Mouse (Mus musculus): ENCODE data around the gene Nanos2. TPM values are rescaled to one million over a fixed set of nuclear protein-coding genes. Genes with fewer than 3 reads are reported as not detected.

Gene Nanos2
- 0.68 and 0.69 TPM in 2 replicates for polyA plus RNA-seq (2015; fragmentation: Nextera tagmentation; extraction: Ambion mirVana)

DNA sequence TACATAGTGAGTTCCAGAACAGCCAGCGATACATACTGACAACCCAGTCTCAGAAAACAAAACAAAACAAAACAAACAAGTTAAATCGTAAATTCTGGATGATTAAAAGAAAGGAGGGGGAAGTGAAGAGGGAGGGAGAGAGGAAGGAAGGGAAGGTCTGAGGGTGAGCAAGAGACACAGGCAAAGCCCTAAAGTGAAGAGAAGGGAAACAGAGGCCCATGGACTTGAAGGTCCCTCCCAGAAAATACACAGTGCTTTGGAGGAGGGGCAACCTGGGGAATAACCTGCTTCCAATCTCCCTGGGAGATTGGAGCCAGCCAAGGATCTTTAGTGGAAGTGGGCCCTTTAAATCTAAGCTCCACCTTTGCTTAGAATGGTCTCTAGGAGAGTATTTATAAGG is at the start of gene Nanos2:
Nanos2 (plus strand) TSS at position 301 of the 400 bp plus-strand sequence.
- WGBS: 70% methylated on average over 2 of the region's 2 CpGs
- no peak within 1 kb of the TSS for H3K4me3 ChIP-seq
- H3K36me3 ChIP-seq (ENCODE audit: poor library complexity, severe bottlenecking): no peaks in the 10 kb centered on the region
- peaks cover 5% of the 10 kb centered on the region for H3K27me3 ChIP-seq
- no peaks in the 10 kb centered on the region for H3K9me3 ChIP-seq (replicated peaks)
- no peak within 1 kb of the TSS for H3K4me2 ChIP-seq
- 0 out of 2 replicates have a peak within 1 kb of the TSS, but pooled peaks have one; percentile 3 for H3K9ac ChIP-seq
- H3K27ac ChIP-seq: no peak within 1 kb of the TSS
- H3K4me1 ChIP-seq: peaks cover 8% of the 10 kb centered on the region
- ATAC-seq: no peak

DNA sequence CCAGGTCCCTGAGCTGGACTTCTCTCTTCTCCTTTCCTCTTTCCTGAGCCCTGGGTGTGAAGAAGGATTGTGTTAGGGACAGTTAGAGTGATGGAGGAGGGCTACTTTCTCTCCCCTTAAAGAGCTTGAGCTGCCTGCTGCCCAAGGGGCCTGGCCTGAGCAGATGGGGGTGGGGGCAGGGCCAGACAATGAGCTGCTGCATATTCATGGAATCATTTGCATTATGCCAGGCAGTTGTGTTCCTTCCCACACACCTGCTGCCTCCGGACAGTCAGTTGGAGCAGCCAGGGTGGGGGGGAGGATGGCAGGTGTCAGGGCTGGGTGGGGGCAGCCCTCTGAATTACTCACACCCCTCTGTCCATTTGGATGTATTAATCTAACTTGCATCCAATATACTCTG is 44.8 kb upstream of the Nanos2 start:
- no peaks in the 10 kb centered on the region for H3K27me3 ChIP-seq
- peak overlapping the region; percentile 49 for H3K4me2 ChIP-seq
- H3K9ac ChIP-seq: peak overlapping the region; percentile 48; the same call in 1 of the 2 replicates
- peaks cover 40% of the 10 kb centered on the region for H3K36me3 ChIP-seq (ENCODE audit: poor library complexity, severe bottlenecking)
- H3K4me3 ChIP-seq: peak overlapping the region; percentile 16; the same call in 1 of the 2 replicates
- peaks cover 45% of the 10 kb centered on the region for H3K4me1 ChIP-seq
- 0% methylated on average over 1 of the region's 1 CpGs for WGBS
- no peaks in the 10 kb centered on the region for H3K9me3 ChIP-seq (replicated peaks)
- peak overlapping the region; percentile 88 for H3K27ac ChIP-seq
- peak; percentile 86 for ATAC-seq

DNA sequence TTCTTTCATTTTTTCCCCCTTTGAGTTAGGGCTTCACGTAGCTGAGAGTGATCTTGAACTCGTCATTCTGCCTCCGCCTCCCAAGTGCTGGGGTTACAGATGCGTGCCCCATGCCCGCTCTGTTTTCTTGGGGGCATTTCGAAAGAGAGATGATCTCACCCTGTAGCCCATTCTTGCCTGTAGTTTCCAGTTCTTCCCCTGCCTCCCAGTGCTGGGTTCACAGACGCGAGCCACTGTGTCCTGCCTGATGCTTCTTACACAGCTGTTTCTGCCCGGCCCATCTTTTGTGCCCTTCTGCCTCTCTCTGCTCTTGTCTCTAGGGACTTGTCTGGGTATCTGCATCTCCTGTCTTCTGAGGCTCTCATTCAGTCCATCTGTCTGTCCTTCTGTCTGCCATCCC is 44.4 kb upstream of the Nanos2 start:
- ATAC-seq: peak; percentile 39
- peaks cover 44% of the 10 kb centered on the region for H3K36me3 ChIP-seq (ENCODE audit: poor library complexity, severe bottlenecking)
- peak overlapping the region; percentile 22; the same call in 1 of the 2 replicates for H3K9ac ChIP-seq
- no peak overlapping the region for H3K4me3 ChIP-seq
- H3K27me3 ChIP-seq: no peaks in the 10 kb centered on the region
- peak overlapping the region; percentile 49 for H3K4me2 ChIP-seq
- H3K4me1 ChIP-seq: peaks cover 46% of the 10 kb centered on the region
- WGBS: 44% methylated on average over 9 of the region's 9 CpGs
- peak overlapping the region; percentile 88 for H3K27ac ChIP-seq
- H3K9me3 ChIP-seq (replicated peaks): no peaks in the 10 kb centered on the region

DNA sequence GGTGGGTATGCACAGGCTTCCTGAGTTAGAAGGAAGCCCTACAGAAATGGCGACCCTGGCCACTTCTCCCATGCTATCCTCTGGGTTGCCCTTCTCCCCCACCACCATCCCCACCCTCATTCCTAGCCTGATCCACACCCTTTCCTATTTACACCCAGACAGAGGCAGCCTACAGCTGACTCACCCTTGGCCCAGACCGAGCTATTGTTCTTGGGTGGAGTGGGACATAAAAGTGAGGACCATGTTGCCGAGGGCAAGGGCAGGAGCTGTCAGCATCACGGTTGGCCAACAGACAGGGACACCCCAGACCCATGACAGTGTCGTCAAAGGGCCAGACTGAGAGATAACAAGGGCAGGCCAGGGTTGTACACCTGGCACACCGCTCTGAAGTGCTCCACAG is 39.0 kb upstream of the Nanos2 start:
- Histone ChIP-seq H3K4me1 (peaks cover 48% of the 10 kb centered on the region), H3K9ac (0 out of 2 replicates have a peak overlapping the region, but pooled peaks have one; percentile 43), H3K4me2 (no peak overlapping the region), H3K27me3 (no peaks in the 10 kb centered on the region), H3K27ac (peak overlapping the region; percentile 95), H3K4me3 (no peak overlapping the region), H3K36me3 (ENCODE audit: poor library complexity, severe bottlenecking) (peaks cover 49% of the 10 kb centered on the region), H3K9me3 (replicated peaks) (no peaks in the 10 kb centered on the region)
- 53% methylated on average over 6 of the region's 6 CpGs for WGBS
- no peak for ATAC-seq

DNA sequence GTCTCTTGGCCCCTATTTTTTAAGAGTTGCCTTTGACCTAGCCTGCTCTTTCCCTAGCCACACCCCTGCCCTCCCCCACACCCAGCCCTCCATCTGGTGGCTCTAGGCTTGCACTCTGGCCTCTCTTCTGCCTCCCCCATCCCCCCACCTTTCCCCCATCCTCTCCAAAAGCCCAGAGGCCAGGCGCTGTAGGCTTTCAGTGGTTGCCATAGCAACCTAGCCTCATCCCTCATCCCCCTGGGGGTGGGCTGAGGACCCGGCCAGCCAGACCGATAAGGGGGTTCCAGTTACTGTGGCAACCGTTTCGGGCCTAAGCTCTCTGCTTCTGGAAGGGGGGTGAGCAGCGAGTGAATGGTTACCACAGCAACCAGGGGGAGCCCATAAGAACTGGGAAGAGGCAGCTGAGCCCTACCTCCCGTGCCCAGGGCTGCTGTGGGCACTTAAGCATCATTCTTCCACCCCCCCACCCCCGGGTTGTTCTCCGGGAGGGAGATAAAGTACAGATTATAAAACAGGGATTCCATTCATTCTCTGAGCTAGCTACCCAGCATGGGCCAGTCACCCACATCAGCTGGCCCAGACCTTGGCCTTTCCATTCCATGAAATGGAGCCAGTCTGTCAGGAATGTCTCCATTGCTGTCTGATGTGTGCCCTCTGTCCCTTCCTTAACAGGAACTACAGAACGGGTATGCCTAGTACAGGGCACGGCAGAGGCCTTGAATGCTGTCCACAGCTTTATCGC is 37.2 kb upstream of the Nanos2 start:
- H3K9me3 ChIP-seq (replicated peaks): no peaks in the 10 kb centered on the region
- H3K27ac ChIP-seq: peak overlapping the region; percentile 95
- H3K36me3 ChIP-seq (ENCODE audit: poor library complexity, severe bottlenecking): peaks cover 61% of the 10 kb centered on the region
- H3K9ac ChIP-seq: peak overlapping the region; percentile 27
- no peaks in the 10 kb centered on the region for H3K27me3 ChIP-seq
- H3K4me2 ChIP-seq: peak overlapping the region; percentile 53
- peak; percentile 92 for ATAC-seq
- peak overlapping the region; percentile 20 for H3K4me3 ChIP-seq
- 11% methylated on average over 12 of the region's 12 CpGs for WGBS
- H3K4me1 ChIP-seq: peaks cover 42% of the 10 kb centered on the region

GRCm38 (mm10) chr7:18950523-18951315 is 36.5 kb upstream of the Nanos2 start:
- Histone ChIP-seq H3K9me3 (replicated peaks) (no peaks in the 10 kb centered on the region), H3K27me3 (no peaks in the 10 kb centered on the region), H3K36me3 (ENCODE audit: poor library complexity, severe bottlenecking) (peaks cover 59% of the 10 kb centered on the region), H3K9ac (peak overlapping the region; percentile 27), H3K4me1 (peaks cover 42% of the 10 kb centered on the region), H3K4me3 (peak overlapping the region; percentile 20), H3K4me2 (peak overlapping the region; percentile 53), H3K27ac (peak overlapping the region; percentile 95)
- WGBS: 14% methylated on average over 18 of the region's 18 CpGs
- ATAC-seq: peak; percentile 50

DNA sequence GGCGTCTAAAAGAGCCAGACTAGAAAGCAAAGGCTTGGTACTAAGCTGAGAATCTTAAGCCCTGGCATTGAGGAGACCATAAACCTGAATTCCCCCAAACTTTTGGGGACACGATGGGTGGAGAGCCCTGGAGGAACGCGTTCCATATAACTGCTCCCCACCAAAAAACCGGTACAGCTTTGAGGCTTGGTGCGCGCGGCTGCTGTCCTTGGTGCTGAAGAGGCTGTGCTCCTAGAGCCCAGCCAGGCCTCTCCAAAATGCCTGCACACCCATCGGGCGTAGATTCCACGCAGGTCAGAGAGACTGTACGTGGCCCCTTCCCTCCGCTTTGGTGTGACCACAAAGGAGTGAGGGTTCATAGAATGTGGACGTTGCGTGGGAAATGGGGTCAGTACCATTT is 35.8 kb upstream of the Nanos2 start:
- ATAC-seq: no peak
- Histone ChIP-seq H3K27me3 (no peaks in the 10 kb centered on the region), H3K4me1 (peaks cover 42% of the 10 kb centered on the region), H3K9me3 (replicated peaks) (no peaks in the 10 kb centered on the region), H3K27ac (peak overlapping the region; percentile 95), H3K36me3 (ENCODE audit: poor library complexity, severe bottlenecking) (peaks cover 60% of the 10 kb centered on the region), H3K4me3 (peak overlapping the region; percentile 20; the same call in 1 of the 2 replicates), H3K9ac (no peak overlapping the region), H3K4me2 (peak overlapping the region; percentile 53)
- WGBS: 19% methylated on average over 15 of the region's 15 CpGs

GRCm38 (mm10) chr7:18957569-18958383 is 29.4 kb upstream of the Nanos2 start:
- peak overlapping the region; percentile 47 for H3K4me3 ChIP-seq
- peak overlapping the region; percentile 77 for H3K27ac ChIP-seq
- H3K4me1 ChIP-seq: peaks cover 44% of the 10 kb centered on the region
- ATAC-seq: peak; percentile 54
- H3K9me3 ChIP-seq (replicated peaks): no peaks in the 10 kb centered on the region
- peak overlapping the region; percentile 81 for H3K4me2 ChIP-seq
- WGBS: 1% methylated on average over 89 of the region's 107 CpGs
- peak overlapping the region; percentile 79 for H3K9ac ChIP-seq
- H3K36me3 ChIP-seq (ENCODE audit: poor library complexity, severe bottlenecking): peaks cover 42% of the 10 kb centered on the region
- no peaks in the 10 kb centered on the region for H3K27me3 ChIP-seq

DNA sequence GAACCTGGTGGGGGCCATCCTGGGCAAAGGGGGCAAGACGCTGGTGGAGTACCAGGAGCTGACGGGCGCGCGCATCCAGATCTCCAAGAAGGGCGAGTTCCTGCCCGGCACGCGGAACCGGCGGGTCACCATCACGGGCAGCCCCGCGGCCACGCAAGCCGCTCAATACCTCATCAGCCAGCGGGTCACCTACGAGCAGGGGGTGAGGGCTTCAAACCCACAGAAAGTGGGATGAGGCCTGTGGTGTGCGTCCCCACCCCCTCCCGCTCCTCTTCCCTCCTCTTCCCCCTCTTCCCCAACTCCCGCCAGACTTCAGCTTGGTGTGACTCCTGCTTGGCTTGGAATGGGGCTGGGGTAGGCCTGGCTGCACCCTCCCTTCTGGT is 28.8 kb upstream of the Nanos2 start:
- H3K4me3 ChIP-seq: peak overlapping the region; percentile 47
- peak overlapping the region; percentile 81 for H3K4me2 ChIP-seq
- H3K36me3 ChIP-seq (ENCODE audit: poor library complexity, severe bottlenecking): peaks cover 36% of the 10 kb centered on the region
- H3K9me3 ChIP-seq (replicated peaks): no peaks in the 10 kb centered on the region
- H3K4me1 ChIP-seq: peaks cover 50% of the 10 kb centered on the region
- peak overlapping the region; percentile 79 for H3K9ac ChIP-seq
- 0 out of 2 replicates have a peak overlapping the region, but pooled peaks have one; percentile 77 for H3K27ac ChIP-seq
- peak; percentile 2; the same call in 1 of the 2 replicates for ATAC-seq
- 7% methylated on average over 20 of the region's 21 CpGs for WGBS
- H3K27me3 ChIP-seq: peaks cover 3% of the 10 kb centered on the region; the same call in 1 of the 2 replicates

DNA sequence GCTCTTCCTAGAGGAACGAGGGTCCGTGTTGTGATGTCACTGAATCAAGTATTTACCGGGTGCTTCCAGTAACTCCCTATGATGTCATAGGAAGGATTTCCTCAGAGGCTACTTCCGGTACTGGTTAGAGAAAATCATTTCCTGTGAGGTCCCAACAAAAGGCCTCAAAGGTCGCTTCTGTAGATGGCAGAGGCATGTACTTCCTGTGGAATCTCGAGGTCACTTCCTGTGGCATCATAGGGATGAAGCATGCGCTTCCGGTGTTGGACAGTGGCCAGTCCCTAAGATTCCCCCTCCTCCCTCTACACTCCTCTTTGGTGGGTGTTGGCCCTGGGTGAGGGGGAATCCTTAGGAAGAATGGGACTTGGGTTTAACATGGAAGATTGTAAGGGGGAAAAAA is 27.8 kb upstream of the Nanos2 start:
- peaks cover 10% of the 10 kb centered on the region; the same call in 1 of the 2 replicates for H3K27me3 ChIP-seq
- no peak overlapping the region for H3K27ac ChIP-seq
- no peak for ATAC-seq
- no peak overlapping the region for H3K4me3 ChIP-seq
- H3K36me3 ChIP-seq (ENCODE audit: poor library complexity, severe bottlenecking): peaks cover 25% of the 10 kb centered on the region; the same call in 1 of the 2 replicates
- 70% methylated on average over 8 of the region's 8 CpGs for WGBS
- H3K9me3 ChIP-seq (replicated peaks): no peaks in the 10 kb centered on the region
- no peak overlapping the region for H3K4me2 ChIP-seq
- no peak overlapping the region for H3K9ac ChIP-seq
- peaks cover 56% of the 10 kb centered on the region for H3K4me1 ChIP-seq

DNA sequence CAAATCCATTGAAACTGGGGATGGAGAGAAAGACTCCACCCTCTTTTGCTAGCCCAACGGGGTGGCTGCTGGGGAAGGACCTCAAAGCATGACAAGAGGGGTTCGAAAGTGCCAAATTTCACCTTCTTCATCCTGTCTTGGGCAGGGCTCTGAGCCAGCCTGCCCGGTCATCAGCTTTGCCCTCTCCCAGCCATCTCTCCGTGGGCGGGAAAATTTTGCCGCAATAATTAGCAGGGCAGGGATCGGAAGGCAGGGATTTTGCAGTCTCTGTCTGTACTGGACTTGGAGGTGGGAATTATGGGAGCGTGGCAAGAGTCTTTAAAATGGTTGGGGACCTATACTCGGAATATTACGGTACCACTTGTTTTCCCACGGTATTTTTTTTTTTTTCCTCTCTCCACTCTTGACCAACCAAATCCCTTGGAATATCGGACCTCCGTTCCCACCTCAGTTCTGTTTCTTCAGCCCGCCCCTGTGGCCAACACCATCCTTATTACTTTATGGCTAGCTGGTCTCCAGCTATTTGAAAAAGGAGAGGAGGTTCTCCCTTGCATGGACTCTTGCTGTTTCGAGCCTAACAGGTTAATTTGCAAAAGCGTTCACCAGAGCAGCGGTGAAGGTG is 24.9 kb upstream of the Nanos2 start:
- ATAC-seq: no peak
- 0% methylated on average over 17 of the region's 17 CpGs for WGBS
- peaks cover 11% of the 10 kb centered on the region; the same call in 1 of the 2 replicates for H3K36me3 ChIP-seq (ENCODE audit: poor library complexity, severe bottlenecking)
- H3K9ac ChIP-seq: peak overlapping the region; percentile 55
- peaks cover 14% of the 10 kb centered on the region; the same call in 1 of the 2 replicates for H3K27me3 ChIP-seq
- no peak overlapping the region for H3K27ac ChIP-seq
- H3K9me3 ChIP-seq (replicated peaks): no peaks in the 10 kb centered on the region
- H3K4me1 ChIP-seq: peaks cover 50% of the 10 kb centered on the region
- H3K4me3 ChIP-seq: peak overlapping the region; percentile 37
- H3K4me2 ChIP-seq: peak overlapping the region; percentile 65

All from forebrain, embryonic 13.5 days (tissue).